Mouse (Mus musculus): ENCODE measurements around the gene Idh1.

DNA sequence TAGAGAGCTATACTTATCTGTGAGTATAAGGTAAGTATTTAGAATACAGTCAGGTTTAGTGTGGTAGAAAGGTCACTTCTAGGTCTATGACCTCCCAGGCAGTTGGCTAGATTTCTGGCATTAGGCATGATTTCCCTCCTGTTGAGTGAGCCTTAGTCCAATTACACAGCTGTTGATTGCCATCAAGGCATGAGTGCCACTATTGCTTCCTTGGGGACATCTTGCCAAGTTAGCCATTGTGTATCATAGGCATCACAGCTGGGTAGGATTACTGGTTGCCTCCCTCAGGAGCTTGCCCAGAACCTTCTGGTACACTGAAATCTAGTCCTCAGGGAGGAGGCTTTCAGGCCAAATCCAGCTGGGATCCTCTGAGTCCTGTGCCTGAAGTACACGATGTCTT, 53.5 kb downstream of the Idh1 start:
- no peak for TF ChIP-seq POLR2AphosphoS5 (IDR thresholded peaks at IDR 0.05; ENCODE audit: borderline replicate concordance, low read depth, low read length)
- TF ChIP-seq USF2 (IDR thresholded peaks at IDR 0.05; ENCODE audit: borderline replicate concordance in 1 of 2, insufficient read depth in 1 of 2, low read depth in 1 of 2, low read length in 2 of 2): no peak
- no peak for TF ChIP-seq CTCF (IDR thresholded peaks at IDR 0.05 in 2 of 3, conservative IDR thresholded peaks at IDR 0.05 in 1 of 3; ENCODE audit: control insufficient read depth in 1 of 3, insufficient read depth in 1 of 3, low read depth in 2 of 3, low read length in 3 of 3, poor library complexity in 1 of 3, severe bottlenecking in 1 of 3)
- no peak for TF ChIP-seq POLR2A (IDR thresholded peaks at IDR 0.05; ENCODE audit: control insufficient read depth in 1 of 2, insufficient read depth in 1 of 2, low read depth in 1 of 2, low read length in 2 of 2, poor library complexity in 1 of 2)
- TF ChIP-seq ZNF384 (IDR thresholded peaks at IDR 0.05; ENCODE audit: low read depth, low read length): no peak
- no peak for TF ChIP-seq EP300 (IDR thresholded peaks at IDR 0.05; ENCODE audit: low read depth in 1 of 2, low read length in 2 of 2)
- TF ChIP-seq MEF2A (IDR thresholded peaks at IDR 0.05; ENCODE audit: extremely low read depth, insufficient replicate concordance, low read depth, low read length, poor library complexity, severe bottlenecking): no peak
- no peak for TF ChIP-seq USF1 (IDR thresholded peaks at IDR 0.05; ENCODE audit: low read depth, low read length)
- no peak for TF ChIP-seq ELF1 (IDR thresholded peaks at IDR 0.05; ENCODE audit: low read depth, low read length)
- TF ChIP-seq MAX (IDR thresholded peaks at IDR 0.05; ENCODE audit: low read length): no peak
- TF ChIP-seq RCOR1 (IDR thresholded peaks at IDR 0.05; ENCODE audit: low read depth, low read length): no peak
- TF ChIP-seq MXI1 (IDR thresholded peaks at IDR 0.05; ENCODE audit: low read depth, low read length): no peak
- no peak for TF ChIP-seq SMC3 (IDR thresholded peaks at IDR 0.05; ENCODE audit: low read depth, low read length)
- no peak for TF ChIP-seq MAFK (IDR thresholded peaks at IDR 0.05; ENCODE audit: borderline replicate concordance, low read depth, low read length)
